Mouse (Mus musculus) stomach, postnatal 0 days (tissue): ENCODE data around the gene Igsf21. TPM values are rescaled to one million over a fixed set of nuclear protein-coding genes. Genes with fewer than 3 reads are reported as not detected.

ENCODE experiments used
- ATAC-seq: fragments of 200-750 bp; cut with Nextera tagmentation; 2 replicates; pipeline ENCODE4 v1.8.0; 2017; ENCODE audit not compliant: low FRiP score, low TSS enrichment
- DNase-seq: peaks from one replicate; pipeline ENCODE4 v3.0.0-alpha.2; 2016; ENCODE audit warnings: low spot score
- H3K27ac ChIP-seq: fragments of 300-500 bp; sonication (generic); replicated peaks from 2 replicates; pipeline ENCODE4 v1.5.1; 2014; ENCODE audit warnings: mild to moderate bottlenecking, control low read depth
- H3K27me3 ChIP-seq: fragments of 300-500 bp; sonication (generic); 2 replicates; pipeline ENCODE4 v1.6.1; 2014; ENCODE audit warnings: low read length; ENCODE audit not compliant: control insufficient read depth, insufficient read depth
- H3K36me3 ChIP-seq: fragments of 300-500 bp; sonication (generic); 2 replicates; pipeline ENCODE4 v1.6.1; 2014; ENCODE audit warnings: low read length, mixed read lengths; ENCODE audit not compliant: control insufficient read depth, insufficient read depth
- H3K4me1 ChIP-seq: fragments of 300-500 bp; sonication (generic); replicated peaks from 2 replicates; pipeline ENCODE4 v1.6.1; 2014; ENCODE audit warnings: antibody characterized with exemption; ENCODE audit not compliant: control insufficient read depth, insufficient read depth
- H3K4me2 ChIP-seq: fragments of 300-500 bp; sonication (generic); replicated peaks from 2 replicates; pipeline ENCODE4 v1.6.1; 2014; ENCODE audit warnings: low read depth, mild to moderate bottlenecking, control low read depth, moderate library complexity
- H3K4me3 ChIP-seq: fragments of 300-500 bp; sonication (generic); 2 replicates; pipeline ENCODE4 v1.5.1; 2014; ENCODE audit warnings: low read depth, low read length, control low read depth
- H3K9ac ChIP-seq: fragments of 300-500 bp; sonication (generic); 2 replicates; pipeline ENCODE4 v1.6.1; 2014; ENCODE audit warnings: mild to moderate bottlenecking, low read length, control low read depth, mixed read lengths
- H3K9me3 ChIP-seq: fragments of 300-500 bp; sonication (generic); 2 replicates; pipeline ENCODE4 v1.6.1; 2016; ENCODE audit warnings: low read length; ENCODE audit not compliant: control insufficient read depth
- CTCF ChIP-seq: IDR thresholded peaks from 2 replicates; pipeline ENCODE4 v1.5.1; 2016; ENCODE audit warnings: antibody characterized with exemption, low read depth, mild to moderate bottlenecking, moderate library complexity
- EP300 ChIP-seq: optimal IDR thresholded peaks from 2 replicates; pipeline ENCODE3; 2016; ENCODE audit warnings: antibody characterized with exemption
- WGBS: fragments of 180-500 bp; shearing (Covaris S2); extraction: QIAGEN DNeasy Blood & Tissue Kit; methylation state at CpG from one replicate; pipeline ENCODE4 v1.1.7; 2014; 5-methylcytosine and 5-hydroxymethylcytosine counted together
- polyA plus RNA-seq: library from polyadenylated mRNA; unstranded; fragments of >200 nt; fragmentation: Nextera tagmentation; extraction: Ambion mirVana; gene quantifications from 2 replicates; pipeline ENCODE4 v1.2.1, GENCODE M21; 2015

Gene Igsf21
- polyA plus RNA-seq, 1 experiment from 2014 or later, result 1.2 TPM

- no peaks in the 10 kb centered on the region for H3K27me3 ChIP-seq
- no peak overlapping the region for H3K4me3 ChIP-seq
- no peak overlapping the region for H3K4me2 ChIP-seq
- DNase-seq (no peak), ATAC-seq (no peak)
- 83% methylated on average over 15 of the region's 15 CpGs for WGBS
- H3K4me1 ChIP-seq, result no peaks in the 10 kb centered on the region
- no peaks in the 10 kb centered on the region for H3K36me3 ChIP-seq
- TF ChIP-seq EP300, result no peak
- TF ChIP-seq CTCF, result no peak
- H3K9me3 ChIP-seq, result no peaks in the 10 kb centered on the region
- no peak overlapping the region for H3K27ac ChIP-seq
- H3K9ac ChIP-seq, result no peak overlapping the region
These were observed 22.7 kb upstream of the Igsf21 start for GRCm38 (mm10) chr4:140269184-140269840.

- Histone ChIP-seq H3K4me2 (no peak overlapping the region), H3K27me3 (no peaks in the 10 kb centered on the region), H3K9me3 (no peaks in the 10 kb centered on the region), H3K4me3 (no peak overlapping the region), H3K27ac (no peak overlapping the region), H3K36me3 (no peaks in the 10 kb centered on the region), H3K9ac (no peak overlapping the region), H3K4me1 (no peaks in the 10 kb centered on the region)
- DNase-seq (no peak), ATAC-seq (no peak)
- no peak for TF ChIP-seq EP300
- TF ChIP-seq CTCF, result no peak
- 76% methylated on average over 9 of the region's 9 CpGs for WGBS
These were observed 21.3 kb upstream of the Igsf21 start for GRCm38 (mm10) chr4:140267835-140268234.

- Histone ChIP-seq H3K27ac (no peak overlapping the region), H3K9me3 (no peaks in the 10 kb centered on the region), H3K4me1 (no peaks in the 10 kb centered on the region), H3K4me3 (no peak overlapping the region), H3K4me2 (no peak overlapping the region), H3K27me3 (no peaks in the 10 kb centered on the region), H3K36me3 (no peaks in the 10 kb centered on the region), H3K9ac (no peak overlapping the region)
- DNase-seq (no peak), ATAC-seq (no peak)
- TF ChIP-seq EP300, result no peak
- TF ChIP-seq CTCF, result no peak
- WGBS, result 65% methylated on average over 5 of the region's 5 CpGs
These were observed 20.5 kb upstream of the Igsf21 start for GRCm38 (mm10) chr4:140267086-140267485.

GRCm38 (mm10) chr4:140258968-140259367, 12.4 kb upstream of the Igsf21 start:
- Histone ChIP-seq H3K4me3 (no peak overlapping the region), H3K9me3 (no peaks in the 10 kb centered on the region), H3K4me1 (no peaks in the 10 kb centered on the region), H3K9ac (no peak overlapping the region), H3K27ac (no peak overlapping the region), H3K4me2 (no peak overlapping the region), H3K27me3 (no peaks in the 10 kb centered on the region), H3K36me3 (no peaks in the 10 kb centered on the region)
- DNase-seq (peak; percentile 71), ATAC-seq (peak; percentile 88)
- 6% methylated on average over 6 of the region's 6 CpGs for WGBS
- TF ChIP-seq CTCF, result peak; percentile 34; the same call in 1 of the 2 replicates
- no peak for TF ChIP-seq EP300

- TF ChIP-seq EP300 (no peak), CTCF (peak; percentile 73)
These were observed 5.8 kb upstream of the Igsf21 start for GRCm38 (mm10) chr4:140252369-140252768.

GRCm38 (mm10) chr4:140249011-140249744, 2.6 kb upstream of the Igsf21 start:
- Histone ChIP-seq H3K4me3 (no peak overlapping the region), H3K4me2 (no peak overlapping the region), H3K36me3 (no peaks in the 10 kb centered on the region), H3K4me1 (no peaks in the 10 kb centered on the region), H3K27ac (no peak overlapping the region), H3K9me3 (no peaks in the 10 kb centered on the region), H3K9ac (no peak overlapping the region), H3K27me3 (peaks cover 24% of the 10 kb centered on the region; the same call in 1 of the 2 replicates)
- TF ChIP-seq CTCF, result peak; percentile 49; the same call in 1 of the 2 replicates
- no peak for TF ChIP-seq EP300
- DNase-seq, result peak; percentile 76
- 9% methylated on average over 22 of the region's 22 CpGs for WGBS
- ATAC-seq, result peak; percentile 69; the same call in 1 of the 2 replicates

More at GRCm38 (mm10) chr4:140252369-140252768, 5.8 kb upstream of the Igsf21 start:
- Histone ChIP-seq H3K4me3 (no peak overlapping the region), H3K27ac (no peak overlapping the region), H3K36me3 (no peaks in the 10 kb centered on the region), H3K27me3 (peaks cover 4% of the 10 kb centered on the region; the same call in 1 of the 2 replicates), H3K4me1 (no peaks in the 10 kb centered on the region), H3K9me3 (no peaks in the 10 kb centered on the region), H3K4me2 (no peak overlapping the region), H3K9ac (no peak overlapping the region)
- ATAC-seq (no peak), DNase-seq (no peak)
- 11% methylated on average over 7 of the region's 7 CpGs for WGBS
